Mouse (Mus musculus) 3134 (cell line): Measurements from ENCODE around the gene Ltbr.
A peak's percentile ranks its signal among the peaks of the same experiment; 100 is the strongest.

Experiments used
- DNase-seq: peaks from one replicate; pipeline ENCODE4 v3.0.0-alpha.2; 2011; ENCODE audit warnings: low spot score; ENCODE audit not compliant: insufficient read length; ENCODE audit errors: extremely low read depth

The Ltbr gene

GRCm38 (mm10) chr6:125345625-125346024 lies 31.9 kb upstream of the Ltbr start:
- DNase-seq: no peak

- no peak for DNase-seq
Observed at GRCm38 (mm10) chr6:125344866-125345265, 31.2 kb upstream of the Ltbr start.

- no peak for DNase-seq
Observed at GRCm38 (mm10) chr6:125344084-125344483, 30.4 kb upstream of the Ltbr start.

DNA sequence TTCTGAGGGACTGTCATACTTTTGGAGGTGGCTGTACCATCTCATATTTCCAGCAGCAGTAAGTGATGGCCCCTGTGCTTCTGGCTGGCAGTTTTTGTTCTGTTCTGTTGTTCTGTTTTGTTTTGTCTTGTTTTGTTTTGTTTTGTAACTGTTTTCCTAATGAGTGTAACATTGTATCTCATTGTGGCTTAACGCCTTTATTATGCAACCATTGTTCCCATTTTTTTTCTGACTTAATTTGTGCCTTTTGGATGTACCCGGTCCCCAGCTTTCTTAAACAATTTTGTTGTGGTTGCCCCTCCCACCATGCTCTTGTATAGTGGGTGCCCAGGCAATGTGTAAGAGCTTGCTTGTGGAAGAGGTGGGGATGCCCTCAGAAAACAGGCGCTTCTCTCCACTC lies 28.5 kb upstream of the Ltbr start:
- DNase-seq: no peak

GRCm38 (mm10) chr6:125340244-125340643 lies 26.6 kb upstream of the Ltbr start:
- no peak for DNase-seq

GRCm38 (mm10) chr6:125338791-125339660 lies 25.3 kb upstream of the Ltbr start:
- no peak for DNase-seq

DNA sequence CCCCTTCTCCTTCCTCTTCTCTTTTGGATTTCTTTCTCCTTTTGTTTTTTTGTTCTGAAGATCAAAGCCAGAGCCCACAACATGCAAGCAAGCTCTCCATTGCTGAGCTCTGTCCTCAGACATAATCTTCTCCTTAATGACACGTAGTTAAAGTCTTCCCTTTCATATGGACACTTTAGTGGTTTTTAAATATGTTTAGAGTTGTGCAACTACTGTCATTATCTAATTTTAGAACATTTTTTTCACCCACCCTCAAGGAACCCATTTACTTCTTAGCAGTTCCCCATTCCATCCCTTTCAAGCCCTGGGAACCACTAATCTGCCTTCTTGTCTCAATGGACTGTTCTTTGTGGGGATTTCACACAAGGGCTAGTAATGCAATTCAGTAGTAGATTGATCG lies 20.7 kb upstream of the Ltbr start:
- no peak for DNase-seq

DNA sequence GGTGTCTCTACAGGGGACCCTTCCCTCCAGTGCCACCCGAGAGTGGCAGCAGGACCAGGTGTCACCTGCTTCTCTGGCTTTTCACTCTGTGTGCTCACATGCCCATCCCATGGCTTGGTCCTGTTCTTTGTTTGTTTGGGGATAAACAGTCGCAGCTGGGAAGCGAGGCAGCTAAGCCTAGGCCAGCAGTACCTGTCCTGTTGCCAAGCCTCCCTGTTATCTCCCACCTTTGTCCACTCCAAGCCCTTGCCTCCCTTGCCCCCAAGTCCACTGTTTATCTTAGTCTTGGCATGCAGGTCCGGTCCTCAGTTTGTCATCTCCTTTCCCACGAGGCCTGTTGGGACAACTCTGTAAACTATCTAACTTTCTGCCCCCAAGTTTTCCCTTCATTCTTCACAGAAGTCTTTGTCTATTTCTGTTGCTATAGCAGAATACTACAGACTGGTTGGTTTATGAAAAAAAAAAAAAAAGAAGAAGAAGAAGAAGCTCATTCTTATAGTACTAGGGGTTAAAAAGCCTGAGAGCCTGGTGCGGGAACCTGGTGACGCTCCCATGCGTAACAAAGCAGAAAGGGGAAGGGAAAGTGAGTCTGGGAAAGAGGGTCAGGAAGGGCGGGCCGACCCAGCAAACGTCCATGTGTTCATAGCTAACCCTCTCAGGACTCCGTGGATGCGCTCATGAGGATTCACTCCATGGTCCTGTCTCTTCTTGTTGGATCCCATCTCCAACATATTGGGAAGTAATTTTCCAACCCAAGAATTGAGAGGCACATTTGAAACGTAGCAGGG lies 19.6 kb upstream of the Ltbr start:
- DNase-seq: no peak

DNA sequence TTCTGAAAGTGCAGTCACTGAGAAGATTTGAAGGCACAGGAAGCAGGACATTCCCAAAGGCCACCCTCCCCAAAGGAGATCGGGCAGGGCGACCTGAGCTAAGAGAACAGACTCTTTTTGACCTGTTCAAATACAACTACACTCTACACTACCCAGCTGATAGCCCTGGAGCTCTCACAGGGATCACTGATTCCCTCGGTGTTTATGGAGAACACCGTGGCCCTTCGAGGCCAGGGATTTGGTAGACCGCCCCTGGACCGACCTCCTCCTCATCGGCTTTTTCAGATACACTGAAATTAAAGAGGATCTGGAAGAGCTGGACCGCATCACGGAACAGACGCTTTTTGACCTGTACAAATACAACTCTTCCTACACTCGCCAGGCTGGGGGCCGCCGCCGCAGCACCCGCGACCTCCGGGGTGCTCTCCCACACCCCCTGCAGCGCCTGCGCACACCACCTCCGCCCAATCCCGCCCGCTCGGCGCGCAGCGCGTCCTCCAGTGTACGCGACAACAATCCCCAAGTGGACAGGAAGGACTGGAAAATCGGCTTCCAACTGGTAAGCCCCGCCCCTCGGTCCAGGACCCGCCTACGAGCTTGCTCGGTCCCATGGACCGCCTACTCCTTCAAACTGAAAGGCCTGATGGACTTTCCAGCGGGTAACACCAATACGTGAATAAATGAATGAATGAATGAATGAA lies 17.1 kb upstream of the Ltbr start:
- peak; percentile 90 for DNase-seq

GRCm38 (mm10) chr6:125328243-125328642 lies 14.6 kb upstream of the Ltbr start:
- no peak for DNase-seq

DNA sequence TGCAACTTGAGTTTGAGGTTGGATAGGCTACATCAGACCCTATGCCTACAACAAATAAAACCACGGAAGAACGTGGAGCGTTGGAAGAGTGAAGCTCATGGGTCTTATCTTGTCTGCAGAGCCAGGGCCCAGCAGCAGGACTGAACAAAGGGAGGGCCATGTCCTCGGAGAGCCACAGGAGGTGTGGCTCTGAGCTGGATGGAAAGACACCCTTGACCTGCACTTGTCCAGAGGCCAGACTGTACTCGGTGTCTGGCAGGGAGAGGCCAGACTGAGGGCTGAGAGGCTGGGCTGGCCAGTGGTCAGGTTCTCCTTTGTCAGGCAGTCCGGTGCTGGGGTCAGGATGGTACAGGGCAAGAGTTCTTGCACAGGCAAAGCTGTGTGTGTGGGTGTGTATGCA lies 11.7 kb upstream of the Ltbr start:
- no peak for DNase-seq

GRCm38 (mm10) chr6:125323547-125323946 lies 9.9 kb upstream of the Ltbr start:
- peak; percentile 43 for DNase-seq

- DNase-seq: no peak
Observed at GRCm38 (mm10) chr6:125322794-125323193, 9.1 kb upstream of the Ltbr start.

- DNase-seq: no peak
Observed at GRCm38 (mm10) chr6:125321114-125321855, 7.6 kb upstream of the Ltbr start.

GRCm38 (mm10) chr6:125320323-125320722 lies 6.6 kb upstream of the Ltbr start, which contains the start of gene Scnn1a:
Gene Scnn1a (plus strand): TSS chr6:125320659.
- no peak for DNase-seq

DNA sequence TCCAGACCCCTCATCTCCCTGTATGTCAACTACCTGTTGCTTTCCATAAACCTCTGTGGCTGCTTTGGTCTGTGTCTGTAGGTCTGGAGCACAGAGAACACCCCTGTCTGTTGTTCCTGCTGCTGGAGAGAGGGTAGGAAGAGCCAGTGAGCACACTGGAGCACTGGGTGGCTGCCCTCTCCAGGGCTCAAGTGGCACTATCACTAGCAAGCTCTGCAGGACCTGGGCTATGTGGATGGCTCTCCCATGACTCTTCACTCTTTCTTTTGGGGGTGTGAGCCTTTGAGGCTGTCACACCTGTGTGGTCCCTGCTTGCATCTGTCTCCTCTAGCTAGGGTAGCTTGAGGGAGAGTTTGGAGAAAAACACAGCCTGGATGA lies 6.2 kb upstream of the Ltbr start:
- no peak for DNase-seq

GRCm38 (mm10) chr6:125318981-125319918 lies 5.6 kb upstream of the Ltbr start:
- peak; percentile 44 for DNase-seq

- DNase-seq: no peak
Observed at GRCm38 (mm10) chr6:125317077-125317476, 3.4 kb upstream of the Ltbr start.

DNA sequence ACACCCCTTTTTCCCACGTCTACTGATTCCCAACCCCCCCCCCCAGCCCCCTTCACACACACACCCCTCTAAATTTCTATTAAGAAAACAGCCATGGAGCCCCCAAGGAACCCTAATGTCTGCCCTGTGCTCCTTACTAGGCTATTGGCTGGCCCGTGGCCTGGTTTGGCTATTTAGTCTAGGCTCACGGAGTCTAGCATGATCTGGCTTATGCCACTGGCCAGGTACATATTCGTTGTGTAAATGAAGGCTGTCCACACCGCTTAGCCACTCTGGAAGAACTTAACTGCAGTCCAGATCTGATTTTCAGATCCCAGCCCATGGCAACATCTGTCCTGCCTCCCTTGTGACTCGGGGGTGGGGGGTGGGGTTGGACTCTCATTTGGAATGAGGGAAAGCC lies 1.1 kb upstream of the Ltbr start:
- DNase-seq: no peak

GRCm38 (mm10) chr6:125314231-125314563 lies 512 bp upstream of the Ltbr start:
- no peak for DNase-seq
